ENCODE assay signal across 8 mouse cellular contexts in genomic region chr8:70753151-70753550, GRCm38 (mm10). TPM values are rescaled to one million over a fixed set of nuclear protein-coding genes. Genes with fewer than 3 reads are reported as not detected.
DNase-seq lines count a peak whose midpoint lies in the region; ATAC-seq and TF ChIP-seq lines count a peak whose summit lies in the region.

No protein-coding gene starts in this region.

- no peak for ATAC-seq in forebrain, embryonic 15.5 days (replicated peaks)
- peak; percentile 21; the same call in 1 of the 2 replicates for ATAC-seq in lung, embryonic 16.5 days (ENCODE audit: low read depth)
- ATAC-seq in erythroid progenitor cell, adult 5-6 weeks (replicated peaks; ENCODE audit: low FRiP score, poor library complexity, severe bottlenecking): no peak

- peak; percentile 56; the same call in 1 of the 2 replicates for TF ChIP-seq POLR2A in small intestine, adult 2 months (IDR thresholded peaks at IDR 0.05; ENCODE audit: low read depth, low read length)

- intact Hi-C loops in heart, postnatal 10 days (cut with DNase I): no loop called here

- 0 out of 2 replicates have a peak overlapping the region, but pooled peaks have one; percentile 19 for H3K27ac ChIP-seq in forebrain, embryonic 15.5 days (replicated peaks)
- H3K27ac ChIP-seq in lung, embryonic 16.5 days (ENCODE audit: low read length): peak overlapping the region; percentile 90
- H3K27ac ChIP-seq in small intestine, adult 2 months (ENCODE audit: insufficient read depth, low read depth, low read length): peak overlapping the region; percentile 81

- no peaks in the 10 kb centered on the region for H3K79me3 ChIP-seq in C2C12 (ENCODE audit: low read depth)

- peak overlapping the region; percentile 56 for H3ac ChIP-seq in C2C12 (ENCODE audit: control insufficient read depth, insufficient read length, low read depth)

- H3K9me3 ChIP-seq in forebrain, embryonic 15.5 days: no peaks in the 10 kb centered on the region
- no peaks in the 10 kb centered on the region for H3K9me3 ChIP-seq in lung, embryonic 16.5 days (ENCODE audit: control insufficient read depth, low read length)

- no peak overlapping the region for H3K4me2 ChIP-seq in forebrain, embryonic 15.5 days (replicated peaks)
- peak overlapping the region; percentile 43 for H3K4me2 ChIP-seq in lung, embryonic 16.5 days (ENCODE audit: low read depth, low read length)

- peaks cover 34% of the 10 kb centered on the region for H3K4me1 ChIP-seq in forebrain, embryonic 15.5 days
- peaks cover 17% of the 10 kb centered on the region for H3K4me1 ChIP-seq in lung, embryonic 16.5 days (replicated peaks; ENCODE audit: control insufficient read depth, insufficient read depth, low read length)
- peaks cover 12% of the 10 kb centered on the region for H3K4me1 ChIP-seq in small intestine, adult 2 months (ENCODE audit: control insufficient read depth, insufficient read depth, insufficient read length, low read length)

- H3K27me3 ChIP-seq in C2C12 (ENCODE audit: control insufficient read depth, insufficient read depth, insufficient read length): peaks cover 6% of the 10 kb centered on the region
- no peaks in the 10 kb centered on the region for H3K27me3 ChIP-seq in forebrain, embryonic 15.5 days
- peaks cover 5% of the 10 kb centered on the region; the same call in 1 of the 2 replicates for H3K27me3 ChIP-seq in lung, embryonic 16.5 days (ENCODE audit: control insufficient read depth, insufficient read depth, low read depth, low read length)
- no peaks in the 10 kb centered on the region for H3K27me3 ChIP-seq in small intestine, adult 2 months (ENCODE audit: control insufficient read depth, insufficient read depth, low read length)

- peaks cover 10% of the 10 kb centered on the region for H3K36me3 ChIP-seq in C2C12 (ENCODE audit: control insufficient read depth, insufficient read depth)
- H3K36me3 ChIP-seq in forebrain, embryonic 15.5 days: peaks cover 16% of the 10 kb centered on the region
- peaks cover 9% of the 10 kb centered on the region for H3K36me3 ChIP-seq in lung, embryonic 16.5 days (ENCODE audit: control insufficient read depth, insufficient read depth, low read length)
- peaks cover 16% of the 10 kb centered on the region for H3K36me3 ChIP-seq in small intestine, adult 2 months (ENCODE audit: control insufficient read depth, insufficient read depth, low read length)

- no peak overlapping the region for H3K4me3 ChIP-seq in C2C12 (ENCODE audit: insufficient read depth, poor library complexity, severe bottlenecking)
- no peak overlapping the region for H3K4me3 ChIP-seq in forebrain, embryonic 15.5 days
- H3K4me3 ChIP-seq in lung, embryonic 16.5 days (ENCODE audit: low read length): peak overlapping the region; percentile 23
- H3K4me3 ChIP-seq in small intestine, adult 2 months (ENCODE audit: low read depth, low read length): peak overlapping the region; percentile 44

- peak; percentile 44 to 80 for DNase-seq in adrenal gland, adult 18-20 months (ENCODE audit: low spot score in 2 of 2)
- peak; percentile 95 to 96 for DNase-seq in heart, postnatal 10 days
- DNase-seq in layer of hippocampus, adult 8-10 months (ENCODE audit: low spot score in 2 of 2): peak; percentile 69 to 73

- H3K9ac ChIP-seq in forebrain, embryonic 15.5 days (replicated peaks): no peak overlapping the region
- H3K9ac ChIP-seq in lung, embryonic 16.5 days (ENCODE audit: low read length): peak overlapping the region; percentile 56

- WGBS in forebrain, embryonic 15.5 days: 39% methylated on average over 21 of the region's 21 CpGs
- WGBS in lung, embryonic 16.5 days: 16% methylated on average over 21 of the region's 21 CpGs
- 12% methylated on average over 21 of the region's 21 CpGs for WGBS in small intestine, adult 2 months

- H3K79me2 ChIP-seq in C2C12 (ENCODE audit: control insufficient read depth, insufficient read depth): no peaks in the 10 kb centered on the region

- no peak for TF ChIP-seq CTCF in C2C12 (IDR thresholded peaks at IDR 0.05; ENCODE audit: control insufficient read depth, insufficient read depth, insufficient read length)
- TF ChIP-seq CTCF in small intestine, adult 2 months (IDR thresholded peaks at IDR 0.05; ENCODE audit: extremely low read depth, insufficient read length, insufficient replicate concordance, low read depth, low read length): 0 out of 2 replicates have a peak, but pooled peaks have one; percentile 3

TF ChIP-seq in C2C12, 6 proteins besides CTCF, POLR2A, EP300 and RAD21:
- TF ChIP-seq MYOG (IDR thresholded peaks at IDR 0.05; ENCODE audit: control insufficient read depth, extremely low read depth, insufficient read length) (no peak), USF1 (IDR thresholded peaks at IDR 0.05; ENCODE audit: low read depth) (no peak), CEBPB (IDR thresholded peaks at IDR 0.05; ENCODE audit: low read depth) (no peak), MAX (IDR thresholded peaks at IDR 0.05) (no peak), FOSL1 (IDR thresholded peaks at IDR 0.05; ENCODE audit: insufficient read depth, low read length, poor library complexity, severe bottlenecking) (no peak), MYOD1 (IDR thresholded peaks at IDR 0.05; ENCODE audit: control insufficient read depth, insufficient read length, low read depth) (no peak)
TF ChIP-seq in C2C12: peak in this region for 0.

RNA-seq across cellular contexts. Expression of gene Rab3a, which starts 1.3 kb away (rescaled TPM):
- 14.4 TPM for polyA plus RNA-seq in C2C12 (2012; fragmentation: generic; extraction: Trizol)
- 10 to 100 TPM; 52.4 to 60.4 TPM for total RNA-seq in adrenal gland, adult 18-20 months (2021)
- polyA plus RNA-seq in forebrain, embryonic 15.5 days (2015; fragmentation: Nextera tagmentation; extraction: Ambion mirVana): 319 and 328 TPM in 2 replicates
- 10 to 100 TPM; 37.3 to 38.9 TPM for total RNA-seq in heart, postnatal 10 days (2021)
- total RNA-seq in layer of hippocampus, adult 8-10 months (2022): 100 to 1,000 TPM; 732 to 771 (median 756) TPM
- 14.8 and 16.2 TPM in 2 replicates for polyA plus RNA-seq in lung, embryonic 16.5 days (2015; fragmentation: Nextera tagmentation; extraction: Ambion mirVana)
- polyA plus RNA-seq in small intestine, adult 2 months (2012; rRNA removed): 14.9 and 26.3 TPM in 2 replicates
- total RNA-seq in erythroid progenitor cell, adult 5-6 weeks (2015; ENCODE audit: low replicate concordance): 7.1 TPM in 1 of 2 replicates, not detected in the other
- 2.2 and 4.9 TPM in 2 replicates for total RNA-seq in erythroid progenitor cell, adult 5-6 weeks (2017; ENCODE audit: low replicate concordance)

RNA-seq across cellular contexts. Expression of gene Mpv17l2, which starts 7.6 kb away (rescaled TPM):
- polyA plus RNA-seq in C2C12 (2012; fragmentation: generic; extraction: Trizol): 86.8 TPM
- 100 to 1,000 TPM in 1 of 2 experiments, 10 to 100 TPM in 1; 94.9 to 120 TPM for total RNA-seq in adrenal gland, adult 18-20 months (2021)
- polyA plus RNA-seq in forebrain, embryonic 15.5 days (2015; fragmentation: Nextera tagmentation; extraction: Ambion mirVana): 51.5 and 57.7 TPM in 2 replicates
- 10 to 100 TPM; 32.0 to 39.7 TPM for total RNA-seq in heart, postnatal 10 days (2021)
- total RNA-seq in layer of hippocampus, adult 8-10 months (2022): 10 to 100 TPM; 30.3 to 38.5 (median 31.7) TPM
- 37.1 and 39.2 TPM in 2 replicates for polyA plus RNA-seq in lung, embryonic 16.5 days (2015; fragmentation: Nextera tagmentation; extraction: Ambion mirVana)
- polyA plus RNA-seq in small intestine, adult 2 months (2012; rRNA removed): 190 and 222 TPM in 2 replicates
- 16.9 and 31.0 TPM in 2 replicates for total RNA-seq in erythroid progenitor cell, adult 5-6 weeks (2015; ENCODE audit: low replicate concordance)
- 5.1 and 30.4 TPM in 2 replicates for total RNA-seq in erythroid progenitor cell, adult 5-6 weeks (2017; ENCODE audit: low replicate concordance)

RNA-seq across cellular contexts. Expression of gene Pik3r2, which starts 23.4 kb away (rescaled TPM):
- 71.7 TPM for polyA plus RNA-seq in C2C12 (2012; fragmentation: generic; extraction: Trizol)
- 10 to 100 TPM; 30.5 to 36.5 TPM for total RNA-seq in adrenal gland, adult 18-20 months (2021)
- 126 and 127 TPM in 2 replicates for polyA plus RNA-seq in forebrain, embryonic 15.5 days (2015; fragmentation: Nextera tagmentation; extraction: Ambion mirVana)
- 10 to 100 TPM; 37.1 to 40.2 TPM for total RNA-seq in heart, postnatal 10 days (2021)
- 100 to 1,000 TPM; 145 to 157 (median 153) TPM for total RNA-seq in layer of hippocampus, adult 8-10 months (2022)
- 56.0 and 56.8 TPM in 2 replicates for polyA plus RNA-seq in lung, embryonic 16.5 days (2015; fragmentation: Nextera tagmentation; extraction: Ambion mirVana)
- 129 and 414 TPM in 2 replicates for polyA plus RNA-seq in small intestine, adult 2 months (2012; rRNA removed)
- total RNA-seq in erythroid progenitor cell, adult 5-6 weeks (2015; ENCODE audit: low replicate concordance): 3.8 and 5.4 TPM in 2 replicates
- total RNA-seq in erythroid progenitor cell, adult 5-6 weeks (2017; ENCODE audit: low replicate concordance): 7.3 and 8.0 TPM in 2 replicates

RNA-seq across cellular contexts. Expression of gene Pde4c, which starts 29.6 kb away (rescaled TPM):
- polyA plus RNA-seq in C2C12 (2012; fragmentation: generic; extraction: Trizol): 0.01 TPM
- total RNA-seq in adrenal gland, adult 18-20 months (2021): under 1 TPM; 0.42 to 0.86 TPM
- polyA plus RNA-seq in forebrain, embryonic 15.5 days (2015; fragmentation: Nextera tagmentation; extraction: Ambion mirVana): 0.13 and 0.22 TPM in 2 replicates
- 1 to 10 TPM; 2.0 to 4.0 TPM for total RNA-seq in heart, postnatal 10 days (2021)
- 1 to 10 TPM; 1.1 to 2.9 (median 1.5) TPM for total RNA-seq in layer of hippocampus, adult 8-10 months (2022)
- polyA plus RNA-seq in lung, embryonic 16.5 days (2015; fragmentation: Nextera tagmentation; extraction: Ambion mirVana): 0.10 and 0.19 TPM in 2 replicates
- 6.5 and 6.8 TPM in 2 replicates for polyA plus RNA-seq in small intestine, adult 2 months (2012; rRNA removed)
- total RNA-seq in erythroid progenitor cell, adult 5-6 weeks (2015; ENCODE audit: low replicate concordance): 0.72 and 0.84 TPM in 2 replicates
- total RNA-seq in erythroid progenitor cell, adult 5-6 weeks (2017; ENCODE audit: low replicate concordance): not detected in 2 replicates

RNA-seq across cellular contexts. Expression of gene Gm3336, which starts 34.8 kb away (rescaled TPM):
- polyA plus RNA-seq in C2C12 (2012; fragmentation: generic; extraction: Trizol): not detected
- under 1 TPM in 1 of 2 experiments, not detected in 1; 0.53 TPM for total RNA-seq in adrenal gland, adult 18-20 months (2021)
- polyA plus RNA-seq in forebrain, embryonic 15.5 days (2015; fragmentation: Nextera tagmentation; extraction: Ambion mirVana): not detected in 2 replicates
- not detected for total RNA-seq in heart, postnatal 10 days (2021)
- not detected for total RNA-seq in layer of hippocampus, adult 8-10 months (2022)
- 0.26 TPM in 1 of 2 replicates, not detected in the other for polyA plus RNA-seq in lung, embryonic 16.5 days (2015; fragmentation: Nextera tagmentation; extraction: Ambion mirVana)
- polyA plus RNA-seq in small intestine, adult 2 months (2012; rRNA removed): 42.0 and 73.6 TPM in 2 replicates
- total RNA-seq in erythroid progenitor cell, adult 5-6 weeks (2015; ENCODE audit: low replicate concordance): not detected in 2 replicates
- not detected in 2 replicates for total RNA-seq in erythroid progenitor cell, adult 5-6 weeks (2017; ENCODE audit: low replicate concordance)

Comparison
In these comparisons a context has a peak if more than half of its experiments do, and no peak if none do; other contexts are left out.
1. H3K4me3 ChIP-seq: peak in lung, embryonic 16.5 days (single experiment) and small intestine, adult 2 months (single experiment); none in C2C12 (single experiment) and forebrain, embryonic 15.5 days (single experiment).
2. H3K27ac ChIP-seq: peak in every context shown above with its lines; median percentile 90 in lung, embryonic 16.5 days; 81 in small intestine, adult 2 months; 19 in forebrain, embryonic 15.5 days.
3. RNA of gene Rab3a, which starts 1.3 kb away (total RNA-seq): 732 to 771 TPM in layer of hippocampus, adult 8-10 months; 52.4 to 60.4 TPM in adrenal gland, adult 18-20 months, 37.3 to 38.9 TPM in heart, postnatal 10 days and 2.2 to 7.1 TPM in erythroid progenitor cell, adult 5-6 weeks; every median in the first group is over 10 times any median in the second.
4. Peak in every context shown above with its lines, with median percentiles within 50 percentile points of each other: DNase-seq.